Mouse (Mus musculus) C3H10T1/2 (cell line): ENCODE measurements around the gene Cldn24. TPM values are rescaled to one million over a fixed set of nuclear protein-coding genes. Genes with fewer than 3 reads are reported as not detected.

ENCODE experiments used
- polyA plus RNA-seq, 2 experiments: library from polyadenylated mRNA; unstranded; fragments of >200 nt; fragmentation: generic; extraction: Trizol; gene quantifications; one replicate each; pipeline ENCODE4 v1.2.1; 2012; ENCODE audit warnings: missing spikeins in 2 of 2

The Cldn24 gene
- polyA plus RNA-seq = not detected

GRCm38 (mm10) chr8:47821843-47822242 lies at the start of gene Cldn24:
Cldn24 (plus strand) TSS chr8:47822143.

GRCm38 (mm10) chr8:47824182-47824581 lies 2.2 kb downstream of the Cldn24 start, which contains the start of gene Cldn22:
Cldn22 (plus strand) TSS chr8:47824482.

Other genes starting within 250 kb of the Cldn24 start
- gene Ing2, start 146.6 kb upstream of the Cldn24 start, polyA plus RNA-seq = 1 to 10 TPM; 1.6 to 8.1 TPM
- 1 to 10 TPM in 1 of 2 experiments, under 1 TPM in 1; 0.21 to 1.7 TPM for gene Cdkn2aip, start 108.2 kb upstream of the Cldn24 start, polyA plus RNA-seq
- not detected for gene Cldn22, start 2.3 kb downstream of the Cldn24 start, polyA plus RNA-seq
- gene Wwc2, start 168.8 kb downstream of the Cldn24 start, polyA plus RNA-seq = 1 to 10 TPM; 2.2 to 9.3 TPM